Mouse (Mus musculus) midbrain, embryonic 12.5 days (tissue): ENCODE results near the gene Rnd2. TPM values are rescaled to one million over a fixed set of nuclear protein-coding genes. Genes with fewer than 3 reads are reported as not detected.

ENCODE experiments used
- ATAC-seq: fragments of 200-750 bp; cut with Nextera tagmentation; 2 replicates; pipeline ENCODE4 v1.8.0; 2017; ENCODE audit warnings: low read depth, moderate TSS enrichment, moderate library complexity; ENCODE audit not compliant: low FRiP score
- H3K27ac ChIP-seq: fragments of 300-500 bp; sonication (generic); replicated peaks from 2 replicates; pipeline ENCODE4 v1.5.1; 2016; ENCODE audit warnings: mild to moderate bottlenecking
- H3K27me3 ChIP-seq: fragments of 300-500 bp; sonication (generic); 2 replicates; pipeline ENCODE4 v1.6.1; 2016; ENCODE audit warnings: mild to moderate bottlenecking
- H3K36me3 ChIP-seq: fragments of 300-500 bp; sonication (generic); 2 replicates; pipeline ENCODE4 v1.6.1; 2016
- H3K4me1 ChIP-seq: fragments of 300-500 bp; sonication (generic); 2 replicates; pipeline ENCODE4 v1.6.1; 2016
- H3K4me2 ChIP-seq: fragments of 300-500 bp; sonication (generic); replicated peaks from 2 replicates; pipeline ENCODE4 v1.6.1; 2016; ENCODE audit warnings: mild to moderate bottlenecking, moderate library complexity
- H3K4me3 ChIP-seq: fragments of 300-500 bp; sonication (generic); 2 replicates; pipeline ENCODE4 v1.5.1; 2016; ENCODE audit warnings: mild to moderate bottlenecking
- H3K9ac ChIP-seq: fragments of 300-500 bp; sonication (generic); replicated peaks from 2 replicates; pipeline ENCODE4 v1.6.1; 2016; ENCODE audit warnings: mild to moderate bottlenecking, moderate library complexity
- H3K9me3 ChIP-seq: fragments of 300-500 bp; sonication (generic); 2 replicates; pipeline ENCODE4 v1.6.1; 2016; ENCODE audit warnings: mild to moderate bottlenecking
- WGBS: fragments of 180-500 bp; shearing (Covaris S2); methylation state at CpG from one replicate; pipeline ENCODE4 v1.1.7; 2016; 5-methylcytosine and 5-hydroxymethylcytosine counted together
- polyA plus RNA-seq: library from polyadenylated mRNA; unstranded; fragments of >200 nt; fragmentation: Nextera tagmentation; extraction: Ambion mirVana; gene quantifications from 2 replicates; pipeline ENCODE4 v1.2.1, GENCODE M21; 2016

Gene Rnd2
- 89.5 and 92.3 TPM in 2 replicates for polyA plus RNA-seq

DNA sequence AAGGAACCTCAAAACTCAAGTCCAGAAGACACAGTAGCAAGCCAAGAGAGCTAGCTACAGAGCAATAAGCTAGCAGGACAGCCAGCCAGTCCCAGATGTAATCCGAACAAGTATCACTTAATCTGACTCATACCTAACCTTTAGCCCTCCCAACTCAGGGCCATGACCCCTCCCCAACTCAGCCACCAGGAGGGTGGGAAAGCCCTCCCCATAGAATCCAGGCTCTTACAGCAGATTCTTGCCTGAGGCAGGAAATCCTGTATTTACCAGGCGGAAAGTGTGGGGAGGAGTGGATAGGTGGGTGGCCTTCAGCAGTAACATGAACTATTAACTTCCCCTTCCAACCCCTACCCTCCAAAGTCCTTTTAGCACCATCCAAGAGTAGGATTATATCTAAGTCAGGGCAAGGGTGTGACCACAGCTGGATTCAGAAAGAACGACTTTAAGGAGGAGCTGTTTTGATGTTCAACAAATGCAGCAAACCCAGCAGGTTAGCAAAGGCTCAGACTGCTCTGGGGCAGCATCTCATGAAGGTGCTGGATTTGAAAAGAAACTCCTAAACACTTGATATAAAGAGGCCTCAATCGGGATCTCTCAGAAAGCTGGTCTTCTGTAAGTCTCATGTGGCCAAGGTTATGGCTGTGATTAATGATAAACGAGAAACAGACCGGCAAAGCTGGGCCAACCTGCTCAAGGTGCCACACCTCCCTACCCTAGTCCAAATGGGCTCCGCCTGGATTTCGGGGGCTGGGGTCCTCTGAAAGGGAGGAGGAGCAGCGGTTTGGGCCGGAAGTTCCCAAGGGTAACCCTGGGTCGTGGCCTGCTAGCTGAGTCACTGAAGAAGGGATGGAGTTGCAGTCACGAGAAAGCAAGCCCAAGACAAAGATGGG lies at the start of gene Rnd2:
Rnd2 (plus strand) TSS at position 789 of the 890 bp plus-strand sequence.
- peaks cover 29% of the 10 kb centered on the region for H3K36me3 ChIP-seq
- 13% methylated on average over 12 of the region's 12 CpGs for WGBS
- H3K4me2 ChIP-seq = peak within 1 kb of the TSS; percentile 79
- H3K27ac ChIP-seq = peak within 1 kb of the TSS; percentile 87
- H3K9me3 ChIP-seq = no peaks in the 10 kb centered on the region
- H3K4me3 ChIP-seq = peak within 1 kb of the TSS; percentile 75
- H3K4me1 ChIP-seq = peaks cover 54% of the 10 kb centered on the region
- peak within 1 kb of the TSS; percentile 81 for H3K9ac ChIP-seq
- peaks cover 3% of the 10 kb centered on the region; the same call in 1 of the 2 replicates for H3K27me3 ChIP-seq
- no peak for ATAC-seq

DNA sequence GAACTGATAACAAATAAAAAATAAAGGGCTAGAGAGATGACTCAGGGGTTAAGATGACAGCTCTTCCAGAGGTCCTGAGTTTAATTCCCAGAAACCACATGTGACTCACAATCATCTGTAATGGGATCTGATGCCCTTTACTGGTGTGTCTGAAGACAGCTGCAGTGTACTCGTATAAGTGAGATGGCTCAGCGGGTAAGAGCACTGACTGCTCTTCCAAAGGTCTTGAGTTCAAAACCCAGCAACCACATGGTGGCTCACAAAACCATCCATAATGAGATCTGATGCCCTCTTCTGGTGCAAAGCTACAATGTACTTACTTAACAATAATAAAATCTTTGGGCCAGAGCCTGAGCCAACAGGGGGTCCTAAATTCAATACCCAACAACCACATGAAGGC lies 49.5 kb upstream of the Rnd2 start:
- H3K4me2 ChIP-seq = no peak overlapping the region
- H3K4me1 ChIP-seq = peaks cover 7% of the 10 kb centered on the region
- H3K27me3 ChIP-seq = no peaks in the 10 kb centered on the region
- WGBS = 89% methylated on average over 2 of the region's 2 CpGs
- no peak for ATAC-seq
- H3K4me3 ChIP-seq = no peak overlapping the region
- no peak overlapping the region for H3K9ac ChIP-seq
- peaks cover 38% of the 10 kb centered on the region for H3K36me3 ChIP-seq
- no peak overlapping the region for H3K27ac ChIP-seq
- no peaks in the 10 kb centered on the region for H3K9me3 ChIP-seq

DNA sequence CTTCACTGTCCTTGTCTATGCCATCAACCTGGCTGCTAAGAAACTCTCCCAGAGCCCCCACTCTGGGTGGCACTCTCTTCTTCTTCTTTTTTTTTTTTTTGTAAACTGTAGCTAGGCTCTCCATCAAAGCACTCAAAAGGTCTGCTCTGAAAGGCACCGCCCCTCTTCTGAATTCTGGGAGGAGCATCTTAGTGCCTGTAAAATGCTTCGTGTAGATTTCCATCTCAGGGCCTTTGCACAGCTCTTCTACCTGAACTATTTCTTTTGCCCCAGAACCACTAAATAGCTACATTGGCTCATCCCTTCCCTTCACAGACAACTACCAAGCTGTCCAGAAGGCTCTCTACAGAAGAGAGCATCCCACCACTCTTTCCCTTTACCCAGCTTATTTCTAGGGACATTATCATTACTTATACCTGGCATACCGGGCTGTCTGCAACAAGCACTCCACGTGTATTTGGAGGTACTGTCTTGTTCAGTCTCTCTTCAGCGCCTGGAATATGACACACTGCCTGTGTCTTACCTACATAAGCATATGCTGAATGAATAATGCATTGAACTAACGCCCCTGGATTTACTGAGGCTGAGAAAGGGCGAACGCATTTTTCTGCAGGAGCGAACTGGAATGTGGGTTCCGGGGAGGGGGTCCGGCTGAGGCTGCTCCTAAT lies 48.2 kb upstream of the Rnd2 start:
- peaks cover 25% of the 10 kb centered on the region for H3K36me3 ChIP-seq
- H3K4me2 ChIP-seq = peak overlapping the region; percentile 89
- peak overlapping the region; percentile 86 for H3K4me3 ChIP-seq
- H3K9me3 ChIP-seq = no peaks in the 10 kb centered on the region
- 3% methylated on average over 11 of the region's 11 CpGs for WGBS
- peak; percentile 16; the same call in 1 of the 2 replicates for ATAC-seq
- H3K9ac ChIP-seq = peak overlapping the region; percentile 85
- no peaks in the 10 kb centered on the region for H3K27me3 ChIP-seq
- peak overlapping the region; percentile 76 for H3K27ac ChIP-seq
- peaks cover 7% of the 10 kb centered on the region for H3K4me1 ChIP-seq

DNA sequence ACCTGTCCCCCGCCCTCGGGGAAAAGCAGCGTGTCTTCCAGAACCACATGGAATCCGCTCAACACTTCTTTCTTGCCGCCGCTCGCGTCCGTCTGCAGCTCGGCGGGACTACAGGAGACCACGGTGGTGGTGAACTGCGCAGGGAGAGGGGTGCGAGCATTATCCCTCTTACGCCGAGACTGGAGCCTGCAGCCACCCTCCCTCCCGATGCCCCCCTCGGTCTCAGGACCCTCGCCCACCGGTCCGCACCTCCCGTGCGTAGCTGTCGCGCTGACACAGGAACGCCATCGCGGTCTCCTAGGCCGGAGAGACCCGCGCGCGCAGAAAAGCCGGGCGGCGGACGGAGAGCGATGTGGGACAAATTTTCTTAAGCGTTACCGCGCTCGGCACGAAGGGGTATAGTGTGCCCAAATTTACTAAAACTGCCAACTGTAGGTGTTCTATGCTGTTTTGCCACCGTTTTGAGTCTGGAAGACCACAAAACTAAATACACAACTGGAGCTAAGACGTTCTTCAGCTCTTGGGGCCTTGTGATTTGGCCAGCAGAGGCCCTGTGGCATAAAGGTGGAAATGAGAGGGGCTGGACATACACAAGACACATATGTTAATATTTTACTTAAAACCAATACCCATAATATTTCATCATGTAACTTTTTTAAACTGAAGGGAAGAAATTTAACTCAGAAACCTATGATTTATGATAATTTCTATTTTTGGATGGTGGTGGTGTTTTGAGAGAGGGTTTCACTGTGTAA lies 47.5 kb upstream of the Rnd2 start, which contains the start of gene Aarsd1:
Aarsd1 (minus strand) TSS at position 515 of the 755 bp plus-strand sequence.
- ATAC-seq = peak; percentile 72
- Histone ChIP-seq H3K36me3 (peaks cover 18% of the 10 kb centered on the region), H3K27me3 (no peaks in the 10 kb centered on the region), H3K27ac (peak within 1 kb of the TSS; percentile 76), H3K4me1 (peaks cover 7% of the 10 kb centered on the region), H3K4me2 (peak within 1 kb of the TSS; percentile 89), H3K4me3 (peak within 1 kb of the TSS; percentile 86), H3K9me3 (no peaks in the 10 kb centered on the region), H3K9ac (peak within 1 kb of the TSS; percentile 85)
- WGBS = 0% methylated on average over 45 of the region's 45 CpGs

DNA sequence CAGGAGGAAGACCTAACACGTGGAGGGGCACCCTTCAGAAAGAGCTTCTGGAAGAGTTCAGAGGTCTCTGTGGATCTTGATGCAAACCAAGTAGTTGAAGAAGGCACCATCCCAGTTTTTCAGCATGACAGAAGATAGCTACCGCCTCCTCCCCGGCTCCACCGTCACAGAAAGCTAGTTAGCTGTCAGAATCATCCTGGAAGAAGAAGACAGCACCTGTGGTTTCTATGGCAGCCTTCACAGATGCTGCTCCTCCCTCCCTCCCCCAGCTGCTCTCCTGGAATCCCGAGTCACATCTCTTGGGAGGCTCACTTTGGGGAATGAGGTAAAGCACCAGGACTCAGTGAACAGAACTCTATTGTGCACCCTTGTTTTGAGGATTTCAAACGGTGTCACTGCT lies 45.8 kb upstream of the Rnd2 start:
- Histone ChIP-seq H3K27ac (no peak overlapping the region), H3K27me3 (no peaks in the 10 kb centered on the region; the same call in 1 of the 2 replicates), H3K4me1 (peaks cover 8% of the 10 kb centered on the region), H3K4me2 (no peak overlapping the region), H3K4me3 (no peak overlapping the region), H3K9me3 (no peaks in the 10 kb centered on the region), H3K36me3 (peaks cover 1% of the 10 kb centered on the region; the same call in 1 of the 2 replicates), H3K9ac (no peak overlapping the region)
- ATAC-seq = no peak
- 59% methylated on average over 6 of the region's 6 CpGs for WGBS

DNA sequence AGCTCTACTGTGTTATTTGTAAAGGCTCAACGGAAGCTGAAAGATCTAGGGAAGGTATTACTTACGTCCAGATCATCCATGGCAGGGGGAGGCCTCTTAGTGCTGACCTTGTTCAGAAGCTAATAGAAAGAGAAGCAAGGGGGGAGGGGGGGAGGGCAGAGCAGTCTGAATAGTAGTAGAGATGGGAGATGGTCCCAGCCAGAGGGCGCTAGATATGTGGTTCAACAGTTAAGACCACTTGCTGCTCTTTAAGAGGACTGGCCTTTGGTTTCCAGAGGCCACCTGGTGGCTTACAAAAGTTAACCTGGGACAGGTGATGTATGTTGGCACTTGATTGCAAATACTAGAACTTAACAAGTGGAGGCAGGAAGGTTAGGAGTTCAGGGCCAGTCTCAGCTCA lies 45.2 kb upstream of the Rnd2 start:
- 14% methylated on average over 3 of the region's 3 CpGs for WGBS
- H3K27me3 ChIP-seq = no peaks in the 10 kb centered on the region; the same call in 1 of the 2 replicates
- no peak for ATAC-seq

DNA sequence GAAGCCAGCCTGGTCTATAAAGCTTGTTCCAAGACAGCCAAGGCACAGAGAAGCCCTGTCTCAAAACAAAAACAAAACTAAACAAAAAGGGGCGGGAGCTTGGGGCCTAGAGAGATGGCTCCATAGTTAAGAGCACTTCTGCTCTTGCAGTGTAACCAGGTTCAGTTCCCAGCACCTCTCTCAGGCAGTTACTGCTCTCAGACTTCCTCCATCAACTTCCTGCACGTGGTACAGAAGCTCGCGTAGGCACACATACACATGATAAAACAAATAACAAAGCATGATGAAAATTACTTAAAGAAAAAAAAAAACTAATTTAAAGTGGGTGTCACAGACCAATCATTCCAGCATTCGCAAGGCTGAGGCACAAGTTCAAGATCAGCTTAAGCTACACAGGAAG lies 44.7 kb upstream of the Rnd2 start:
- WGBS = 92% methylated on average over 5 of the region's 5 CpGs
- Histone ChIP-seq H3K9me3 (no peaks in the 10 kb centered on the region), H3K36me3 (no peaks in the 10 kb centered on the region), H3K4me3 (no peak overlapping the region), H3K4me1 (peaks cover 15% of the 10 kb centered on the region), H3K9ac (no peak overlapping the region), H3K4me2 (no peak overlapping the region), H3K27me3 (no peaks in the 10 kb centered on the region; the same call in 1 of the 2 replicates), H3K27ac (no peak overlapping the region)
- ATAC-seq = no peak

More for the DNA sequence above, 45.2 kb upstream of the Rnd2 start:
- Histone ChIP-seq H3K4me3 (no peak overlapping the region), H3K36me3 (no peaks in the 10 kb centered on the region), H3K9me3 (no peaks in the 10 kb centered on the region), H3K27ac (no peak overlapping the region), H3K9ac (no peak overlapping the region), H3K4me1 (peaks cover 14% of the 10 kb centered on the region), H3K4me2 (no peak overlapping the region)

DNA sequence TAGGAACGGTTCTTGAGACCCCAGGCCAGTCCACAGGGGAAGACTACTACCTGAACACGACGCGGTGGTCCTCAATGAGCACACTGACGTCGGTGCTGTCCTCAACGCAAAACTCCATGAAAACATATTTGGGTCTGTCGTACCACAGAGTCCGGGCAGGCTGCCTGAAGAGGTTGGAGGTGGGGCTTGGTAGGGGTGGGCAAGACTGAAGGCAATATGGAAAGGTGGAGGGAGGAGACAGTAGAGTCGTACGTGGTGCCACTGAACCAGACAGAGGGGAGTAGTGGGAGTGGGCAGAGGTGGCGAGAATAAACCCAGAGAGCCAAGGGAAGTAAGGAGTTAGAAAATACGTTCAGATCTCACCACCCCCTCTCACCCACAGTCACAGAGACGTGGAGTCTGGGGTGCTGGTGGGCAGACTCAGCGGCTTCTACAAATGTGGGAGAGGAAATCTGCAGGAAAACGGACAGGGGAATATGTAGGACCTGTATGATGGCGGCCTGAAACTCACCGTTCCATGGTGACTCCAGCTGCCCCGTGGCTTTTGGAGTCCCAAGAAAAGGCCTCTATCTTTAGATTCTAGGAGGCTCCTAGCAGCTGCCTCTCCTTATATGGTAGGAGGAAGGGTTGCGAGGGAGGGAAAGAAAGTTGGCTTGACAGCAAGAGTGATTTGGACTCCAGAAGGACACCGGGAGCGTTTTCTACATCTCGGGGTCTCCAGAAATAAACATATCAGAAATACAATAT lies 40.5 kb upstream of the Rnd2 start, which contains the start of gene Gm27029:
Gm27029 (minus strand) TSS at position 692 of the 747 bp plus-strand sequence.
- Histone ChIP-seq H3K27me3 (no peaks in the 10 kb centered on the region; the same call in 1 of the 2 replicates), H3K4me1 (peaks cover 24% of the 10 kb centered on the region), H3K4me3 (peak within 1 kb of the TSS; percentile 83), H3K27ac (peak within 1 kb of the TSS; percentile 85), H3K4me2 (peak within 1 kb of the TSS; percentile 91), H3K9ac (peak within 1 kb of the TSS; percentile 75), H3K36me3 (peaks cover 4% of the 10 kb centered on the region), H3K9me3 (no peaks in the 10 kb centered on the region)
- 8% methylated on average over 23 of the region's 23 CpGs for WGBS
- ATAC-seq = peak; percentile 17; the same call in 1 of the 2 replicates

DNA sequence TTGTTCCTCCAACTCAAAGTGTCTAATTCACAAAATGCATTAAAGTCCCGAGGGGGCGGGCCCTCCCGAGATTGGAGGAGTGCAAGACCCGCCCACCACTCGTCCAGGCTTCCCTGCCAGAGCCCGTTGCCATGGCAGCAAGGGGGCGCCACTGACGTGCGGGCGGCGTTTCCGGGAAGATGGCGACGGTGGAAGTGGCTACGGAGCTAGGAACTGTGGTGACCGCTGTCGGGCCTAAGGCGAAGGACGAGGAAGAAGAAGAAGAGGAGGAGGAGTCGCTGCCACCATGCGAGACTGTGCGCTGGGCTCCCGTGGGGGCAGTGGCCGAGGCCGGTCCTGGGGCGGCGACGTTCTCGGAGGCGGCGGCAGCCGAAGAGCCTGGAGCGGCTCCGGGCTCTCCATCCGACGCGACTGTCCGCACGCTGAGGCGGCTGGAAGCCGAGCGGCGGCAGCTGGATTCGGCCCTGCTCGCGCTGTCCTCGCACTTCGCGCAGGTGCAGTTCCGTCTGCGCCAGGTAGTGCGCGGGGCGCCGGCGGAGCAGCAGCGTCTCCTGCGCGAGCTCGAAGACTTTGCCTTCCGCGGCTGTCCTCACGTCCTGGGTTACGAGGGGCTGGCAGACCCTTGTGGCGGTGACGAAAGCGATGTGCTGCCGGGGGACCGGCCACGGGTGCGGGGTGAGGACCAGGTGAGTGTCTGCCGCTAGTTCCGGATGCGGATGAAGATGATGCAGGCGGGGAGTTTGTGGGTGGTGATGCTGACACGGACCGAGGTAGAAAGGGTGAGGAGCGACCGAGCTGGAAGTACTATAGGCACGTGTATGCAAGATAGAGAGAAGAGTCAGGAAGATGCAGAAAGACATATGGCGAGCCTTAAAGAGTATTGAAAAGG lies 39.6 kb upstream of the Rnd2 start, which contains the start of the genes Rundc1 and Ptges3l:
Rundc1 (plus strand) TSS at position 161 of the 889 bp plus-strand sequence.
Ptges3l (minus strand) TSS at position 409 of the 889 bp plus-strand sequence.
- Histone ChIP-seq H3K4me3 (peak within 1 kb of the TSS; percentile 83), H3K4me1 (peaks cover 24% of the 10 kb centered on the region), H3K9me3 (no peaks in the 10 kb centered on the region), H3K36me3 (peaks cover 13% of the 10 kb centered on the region), H3K27ac (peak within 1 kb of the TSS; percentile 85), H3K4me2 (peak within 1 kb of the TSS; percentile 91), H3K27me3 (no peaks in the 10 kb centered on the region; the same call in 1 of the 2 replicates), H3K9ac (peak within 1 kb of the TSS; percentile 75)
- WGBS = under 1% methylated on average over 80 of the region's 81 CpGs
- peak; percentile 94 for ATAC-seq

DNA sequence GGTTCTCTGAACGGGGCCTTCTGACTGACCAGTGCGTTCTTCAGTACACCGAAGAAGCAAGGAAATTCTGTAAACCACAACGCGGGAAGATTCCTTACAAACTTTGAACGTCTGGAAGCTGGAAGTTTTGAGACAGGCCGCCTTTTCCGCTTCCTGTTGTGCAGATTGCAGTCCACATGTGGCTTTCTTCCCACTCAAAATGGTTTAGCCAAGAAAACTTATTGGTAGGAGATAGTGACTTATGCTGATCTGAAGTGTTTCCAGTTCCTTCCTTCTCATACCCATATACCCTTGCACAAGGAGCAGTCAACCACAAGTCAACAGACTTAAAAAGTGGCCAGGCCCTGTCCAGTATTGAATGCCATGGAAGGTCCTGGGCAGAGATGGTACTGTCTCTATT lies 38.6 kb upstream of the Rnd2 start:
- no peak overlapping the region for H3K27ac ChIP-seq
- H3K36me3 ChIP-seq = peaks cover 22% of the 10 kb centered on the region
- H3K4me3 ChIP-seq = peak overlapping the region; percentile 83
- H3K4me2 ChIP-seq = peak overlapping the region; percentile 91
- no peak for ATAC-seq
- H3K9ac ChIP-seq = peak overlapping the region; percentile 75; the same call in 1 of the 2 replicates
- H3K27me3 ChIP-seq = no peaks in the 10 kb centered on the region; the same call in 1 of the 2 replicates
- no peaks in the 10 kb centered on the region for H3K9me3 ChIP-seq
- H3K4me1 ChIP-seq = peaks cover 24% of the 10 kb centered on the region
- WGBS = 68% methylated on average over 8 of the region's 8 CpGs
